Mouse (Mus musculus) right cerebral cortex, postnatal 4 days (tissue): ENCODE measurements around the gene Eps8l3.

ENCODE experiments used
- DNase-seq: peaks from one replicate; pipeline ENCODE4 v3.0.0-alpha.2; 2022

Gene Eps8l3

DNA sequence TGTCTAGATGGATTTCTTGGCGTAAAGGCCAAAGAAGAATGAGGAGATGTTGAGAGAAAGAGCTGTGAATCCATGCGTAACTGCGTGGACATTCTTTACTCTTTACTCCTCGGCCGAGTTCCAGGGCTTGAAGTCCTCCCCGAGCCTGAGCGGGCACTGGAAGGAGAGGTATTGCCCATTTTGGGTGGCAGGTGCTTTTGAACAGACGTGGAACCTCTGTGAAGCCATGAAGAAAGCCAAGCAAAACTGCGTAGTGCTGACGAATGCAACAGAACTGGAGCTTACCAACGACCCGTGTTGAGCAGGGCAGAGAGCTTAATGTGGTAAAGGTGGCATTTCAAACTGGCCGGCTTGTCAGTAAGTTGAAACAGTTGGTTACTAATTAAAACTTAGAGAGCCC, 21.7 kb downstream of the Eps8l3 start:
- no peak for DNase-seq

DNA sequence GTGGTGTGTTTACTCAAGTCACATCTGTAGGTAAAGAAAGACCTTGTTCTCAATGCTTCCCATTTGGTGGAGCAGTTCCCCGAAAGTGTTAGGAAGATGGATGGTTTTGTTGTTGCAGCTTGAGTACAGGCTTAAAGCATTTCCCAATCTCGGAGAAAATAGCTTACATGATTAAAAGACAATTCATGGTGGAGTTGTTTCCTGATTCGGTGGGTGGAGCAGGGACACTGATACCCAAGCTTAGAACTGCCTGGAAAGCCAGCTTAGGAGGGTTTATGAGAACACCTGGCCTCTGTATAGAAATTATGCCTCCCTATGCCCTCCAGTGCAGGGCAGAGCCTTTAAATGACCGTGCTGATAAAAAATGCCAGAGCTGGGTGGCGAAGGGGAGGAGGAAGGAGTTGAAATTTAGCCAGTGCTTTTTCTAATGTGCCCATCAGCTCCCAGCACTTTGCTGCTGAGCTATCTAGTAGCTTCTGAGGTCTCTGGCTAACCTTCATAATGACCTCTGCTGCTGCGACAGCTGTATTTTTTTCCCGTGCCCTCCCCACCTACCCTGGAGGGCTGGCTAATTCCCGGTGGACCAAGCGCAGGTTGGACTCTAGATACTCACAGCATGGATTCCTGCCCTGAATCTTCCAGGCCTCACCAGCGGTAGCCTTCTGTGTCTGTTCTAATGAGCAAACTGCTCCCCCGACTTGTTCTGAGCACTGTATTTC, 24.1 kb downstream of the Eps8l3 start:
- DNase-seq = no peak

DNA sequence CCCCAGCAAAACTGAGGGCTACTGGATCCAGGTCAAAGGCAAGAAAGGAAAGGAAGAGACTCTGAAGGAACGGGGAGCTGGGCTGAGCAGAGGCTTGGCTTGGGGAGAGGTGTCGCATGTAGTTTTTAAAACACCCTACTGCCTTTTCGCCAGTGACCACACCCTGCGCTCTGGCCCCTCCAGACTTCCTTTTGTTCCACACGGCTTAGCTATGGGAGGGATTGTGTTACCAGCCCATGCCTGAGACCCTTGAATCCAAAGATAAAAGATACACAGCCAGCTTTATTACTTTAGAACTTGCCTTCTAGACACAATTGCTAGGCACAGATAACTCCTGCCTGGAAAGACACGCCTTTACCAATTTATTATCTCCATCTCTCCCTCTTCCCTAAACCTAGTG, 28.9 kb downstream of the Eps8l3 start:
- no peak for DNase-seq

DNA sequence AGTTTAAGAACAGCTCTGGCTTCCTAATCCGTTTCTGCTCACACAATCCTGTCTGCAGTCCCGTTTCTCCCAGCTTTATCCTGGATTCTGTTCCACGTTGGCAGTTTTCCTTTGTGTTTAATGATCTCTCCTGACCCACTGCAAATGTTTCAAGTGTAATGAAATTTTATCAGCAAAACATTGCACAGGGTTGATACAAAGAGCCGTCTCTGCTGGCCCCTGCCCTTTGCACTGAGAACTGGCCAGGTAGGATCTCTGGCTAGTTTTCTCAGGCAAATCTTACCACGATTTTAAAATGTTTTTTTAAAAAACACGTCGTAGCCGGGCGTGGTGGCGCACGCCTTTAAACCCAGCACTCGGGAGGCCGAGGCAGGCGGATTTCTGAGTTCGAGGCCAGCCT, 39.6 kb downstream of the Eps8l3 start:
- no peak for DNase-seq

DNA sequence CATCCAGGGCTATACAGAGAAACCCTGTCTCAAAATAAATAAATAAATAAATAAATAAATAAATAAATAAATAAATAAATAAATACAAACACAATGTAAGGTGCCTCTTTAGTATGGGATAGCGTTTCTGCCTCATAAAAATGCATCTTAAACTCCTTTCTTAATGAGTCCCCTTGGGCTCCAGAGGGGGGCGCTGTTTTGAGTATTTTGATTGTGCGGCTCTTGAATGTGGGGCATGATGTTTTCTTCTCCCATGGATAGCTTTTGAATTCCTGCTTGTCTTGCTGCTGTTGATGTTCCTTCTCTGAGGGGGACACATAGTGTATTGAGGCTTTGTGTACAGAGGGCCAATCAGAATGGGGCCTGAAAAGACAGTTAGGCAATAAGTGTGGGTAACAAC, 40.1 kb downstream of the Eps8l3 start:
- no peak for DNase-seq

DNA sequence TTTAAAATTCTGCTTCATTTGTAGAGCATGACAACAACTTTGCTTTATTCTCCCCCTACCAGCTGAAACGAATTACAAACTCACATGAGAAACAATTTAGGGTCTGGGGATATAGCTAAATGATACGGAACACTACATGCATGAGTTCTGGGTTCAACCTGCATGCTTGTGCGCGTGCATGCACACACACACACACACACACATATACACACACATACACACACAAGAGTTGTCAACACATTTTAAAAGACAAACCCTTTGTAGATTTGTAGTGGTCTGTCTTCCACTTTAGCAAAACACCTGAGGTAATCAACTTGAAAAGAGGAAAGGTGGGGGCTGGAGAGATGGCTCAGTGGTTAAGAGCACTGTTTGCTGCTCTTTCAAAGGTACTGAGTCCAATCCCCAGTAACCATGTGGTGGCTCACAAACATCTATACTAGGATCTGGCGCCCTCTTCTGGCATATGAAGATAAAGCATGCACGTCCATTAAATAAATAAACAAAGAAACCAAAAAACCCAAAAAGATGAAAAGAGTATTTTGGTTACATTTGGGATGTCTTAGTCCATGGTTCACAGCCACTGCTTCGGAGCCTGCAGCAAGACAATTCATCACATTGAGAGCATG, 40.9 kb downstream of the Eps8l3 start:
- DNase-seq = peak; percentile 66

DNA sequence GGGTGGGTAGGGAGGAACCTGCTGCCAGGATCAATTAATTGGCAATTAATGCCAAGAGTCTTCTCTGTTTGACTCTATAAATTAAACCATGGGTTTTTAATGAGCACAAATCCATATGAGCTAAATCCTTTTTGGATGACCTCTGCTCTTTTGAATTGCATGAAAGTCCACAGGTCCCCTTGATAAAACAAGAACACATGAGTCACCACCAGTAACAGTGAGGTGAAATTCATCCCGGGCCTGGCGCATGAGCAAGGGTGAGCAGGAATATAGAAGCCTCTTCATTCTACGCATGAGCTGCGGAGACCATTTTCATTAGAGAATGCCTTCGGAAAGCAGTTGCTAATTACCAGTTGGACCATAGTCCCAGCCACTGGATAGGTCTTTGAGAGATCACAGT, 43.3 kb downstream of the Eps8l3 start:
- no peak for DNase-seq

DNA sequence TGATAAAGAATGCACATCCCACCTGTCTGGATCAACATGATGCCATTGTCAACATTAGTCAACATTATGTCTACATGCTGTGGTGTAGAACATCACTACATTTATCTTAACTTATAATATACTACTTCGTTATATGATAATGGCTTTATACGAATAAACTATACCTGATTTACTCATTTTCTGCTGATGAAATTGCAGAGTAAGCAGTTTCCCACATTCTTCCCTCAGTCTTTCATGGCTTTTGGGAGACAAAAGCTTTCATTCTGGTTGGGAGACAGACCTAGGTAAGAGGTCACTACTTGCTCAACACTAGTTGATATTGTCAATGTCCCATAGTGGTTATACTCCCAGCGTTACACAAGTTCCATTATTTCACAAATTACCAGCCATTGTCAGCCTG, 48.3 kb downstream of the Eps8l3 start:
- DNase-seq = no peak

DNA sequence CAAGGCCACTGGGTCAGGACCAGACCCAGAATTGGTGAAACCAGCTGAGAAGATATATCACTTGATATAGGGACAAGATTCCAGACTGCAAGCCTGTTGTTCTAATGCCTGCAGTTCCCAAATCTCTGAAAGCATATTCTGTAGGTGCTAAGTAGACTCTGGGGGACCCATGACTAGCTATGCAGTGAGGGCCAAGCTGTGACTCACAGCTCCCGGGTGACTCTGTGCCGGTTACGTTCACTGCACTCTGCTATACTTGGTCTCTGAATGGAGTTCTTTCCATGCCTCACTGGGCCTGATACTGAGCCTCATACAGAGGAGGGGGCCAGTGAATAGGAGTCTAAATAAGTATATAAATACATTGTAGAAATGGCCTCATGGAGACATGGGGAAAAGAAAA, 50.8 kb downstream of the Eps8l3 start:
- no peak for DNase-seq

DNA sequence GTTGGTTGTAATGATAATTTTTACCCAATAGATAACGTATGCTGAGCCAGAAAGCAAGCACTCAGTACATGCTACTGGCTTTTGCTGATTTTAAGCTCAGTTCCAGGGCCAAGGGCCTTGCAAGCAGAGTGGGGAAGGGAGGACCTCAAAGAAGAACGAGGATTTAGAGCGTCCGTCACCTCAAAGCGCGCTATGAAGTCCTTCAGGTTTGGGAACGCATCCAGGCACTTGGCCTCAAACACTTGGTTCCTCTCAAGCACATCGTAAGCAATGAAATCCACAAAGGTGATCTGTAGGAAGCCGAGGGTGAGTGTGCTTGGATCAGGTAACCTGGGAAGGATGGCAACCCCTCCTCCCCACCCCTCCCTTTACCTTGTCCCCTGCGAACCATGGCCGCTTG, 51.7 kb downstream of the Eps8l3 start:
- DNase-seq = no peak

DNA sequence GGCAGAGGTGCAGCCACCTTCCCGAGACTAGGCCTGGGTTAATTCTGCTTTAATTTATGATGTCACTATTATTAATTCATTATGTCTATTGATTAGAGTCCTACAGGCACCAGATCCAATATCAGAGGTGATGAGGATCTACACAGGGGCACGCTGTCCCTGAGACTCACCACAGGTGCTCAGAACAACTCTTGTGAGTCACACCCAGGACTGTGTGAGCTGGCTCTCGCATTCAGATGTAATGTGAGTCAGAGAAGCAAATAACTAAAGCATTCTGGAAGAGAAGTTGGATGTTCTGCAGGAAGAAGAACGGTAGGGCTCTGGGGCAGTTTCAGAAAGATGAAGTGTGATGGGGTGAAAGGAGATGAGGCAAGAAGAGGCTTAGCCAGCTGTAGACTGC, 52.2 kb downstream of the Eps8l3 start:
- DNase-seq = no peak

DNA sequence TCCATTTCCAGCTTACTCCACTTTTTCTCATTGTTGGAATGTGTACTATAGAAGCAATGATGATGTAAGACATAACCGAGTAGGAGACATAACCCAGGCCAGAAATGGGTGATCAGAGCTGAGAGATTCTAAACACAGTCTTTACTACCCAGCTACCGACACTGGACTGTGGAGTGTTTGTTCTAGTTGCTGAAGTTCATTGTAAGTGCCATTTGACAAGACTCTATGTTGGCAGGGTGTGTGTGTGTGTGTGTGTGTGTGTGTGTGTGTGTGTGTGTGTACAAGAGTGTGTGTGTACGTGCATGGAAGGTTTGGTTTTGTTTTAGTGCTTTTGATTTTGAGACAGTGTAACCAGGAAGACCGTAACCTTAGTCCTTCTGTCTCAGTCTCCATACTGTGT, 52.7 kb downstream of the Eps8l3 start:
- no peak for DNase-seq

DNA sequence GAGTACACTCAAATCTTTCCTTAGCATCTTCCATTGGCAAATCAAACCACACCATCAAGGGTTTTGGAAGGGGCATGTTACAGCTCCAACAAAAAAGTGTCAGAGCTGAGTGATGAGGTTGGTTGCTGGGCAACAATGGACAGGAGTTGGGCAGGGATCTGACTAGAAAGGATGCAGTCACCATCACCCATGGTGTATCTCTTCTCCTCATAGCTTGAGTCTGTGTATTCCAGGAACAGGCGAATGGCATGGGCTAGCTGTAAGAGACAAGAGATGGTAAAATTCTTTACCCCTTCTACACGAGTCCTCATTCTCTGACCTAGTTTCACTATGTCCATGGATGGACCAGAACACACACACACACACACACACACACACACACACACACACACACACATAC, 54.1 kb downstream of the Eps8l3 start:
- no peak for DNase-seq

DNA sequence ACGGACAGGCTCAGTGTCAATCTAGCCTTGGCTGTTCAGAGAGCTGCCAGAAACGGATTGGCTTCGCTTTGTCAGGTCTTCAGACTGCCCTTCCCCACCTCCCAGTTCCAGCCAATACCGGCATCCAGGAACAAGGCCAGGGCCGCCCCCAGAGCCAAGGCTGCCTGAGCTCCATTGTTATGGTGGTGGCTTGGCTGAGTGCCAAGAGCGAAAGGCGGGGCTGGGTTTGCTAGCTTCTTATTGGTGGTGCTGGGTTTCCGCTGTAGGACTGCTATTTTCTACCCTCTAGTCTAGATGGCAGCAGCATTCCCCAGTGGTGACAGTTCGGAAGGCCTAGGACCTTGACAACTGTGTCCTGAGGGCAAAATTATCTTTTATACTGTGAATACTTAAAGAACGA, 54.6 kb downstream of the Eps8l3 start, which contains the start of gene Gstm7:
Gene Gstm7, minus strand, starts transcription at position 148 of the 400 bp plus-strand sequence.
- peak; percentile 96 for DNase-seq

DNA sequence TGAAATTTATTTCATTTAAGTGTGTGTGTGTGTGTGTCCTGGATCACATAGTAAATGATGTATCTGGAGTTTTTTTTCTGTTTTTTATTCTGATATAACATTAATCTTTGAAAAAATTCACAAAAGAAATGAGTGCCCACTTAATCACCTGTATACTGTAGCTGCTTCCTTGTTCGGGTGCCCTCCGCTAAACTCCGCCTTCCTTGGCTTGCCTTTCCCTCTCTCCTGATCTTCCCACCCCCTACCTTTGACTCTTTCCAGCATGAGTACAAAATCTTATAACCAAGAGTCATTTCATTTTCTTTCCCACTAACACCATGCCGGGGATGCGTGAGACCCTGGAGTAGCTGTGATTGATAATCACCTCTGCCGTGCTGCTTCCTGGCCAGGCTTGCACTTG, 55.1 kb downstream of the Eps8l3 start:
- no peak for DNase-seq

DNA sequence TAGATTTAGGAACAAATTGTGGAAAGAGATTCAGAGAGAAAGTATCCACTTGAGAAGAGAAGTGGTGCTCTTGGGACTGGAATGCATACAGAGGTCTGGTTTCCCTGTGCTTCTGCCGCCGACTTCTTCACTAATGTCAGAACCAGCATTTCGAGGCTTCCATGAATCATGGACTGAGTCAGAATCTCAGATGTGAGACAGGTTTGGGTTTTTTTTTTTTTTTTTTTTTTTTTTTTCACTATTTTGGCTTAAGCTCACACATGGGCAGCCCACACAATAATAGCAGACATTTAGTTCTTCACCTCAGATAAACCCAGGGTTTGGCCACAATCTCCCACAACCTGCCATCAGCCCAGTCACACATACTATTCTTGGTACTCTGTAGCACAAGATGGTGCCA, 58.2 kb downstream of the Eps8l3 start:
- DNase-seq = no peak

DNA sequence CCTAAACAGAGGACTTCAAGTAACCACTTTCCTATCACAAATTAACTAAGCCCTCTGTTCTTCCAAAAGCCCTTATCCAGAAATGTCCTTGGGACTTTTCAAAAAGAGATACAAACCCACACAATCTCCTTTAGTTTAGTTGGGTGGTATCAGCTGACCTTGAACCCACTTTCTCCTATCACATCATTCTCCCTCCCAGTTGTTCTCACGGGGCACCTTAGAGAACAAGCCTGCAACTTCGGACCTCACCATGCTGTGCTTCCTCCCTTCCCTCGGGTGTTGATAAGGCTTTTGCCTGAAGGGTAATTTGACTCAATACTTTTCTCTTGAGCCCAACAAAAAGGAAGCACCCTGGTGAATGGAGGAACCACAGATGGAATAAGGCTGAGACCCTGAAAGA, 58.9 kb downstream of the Eps8l3 start:
- no peak for DNase-seq

DNA sequence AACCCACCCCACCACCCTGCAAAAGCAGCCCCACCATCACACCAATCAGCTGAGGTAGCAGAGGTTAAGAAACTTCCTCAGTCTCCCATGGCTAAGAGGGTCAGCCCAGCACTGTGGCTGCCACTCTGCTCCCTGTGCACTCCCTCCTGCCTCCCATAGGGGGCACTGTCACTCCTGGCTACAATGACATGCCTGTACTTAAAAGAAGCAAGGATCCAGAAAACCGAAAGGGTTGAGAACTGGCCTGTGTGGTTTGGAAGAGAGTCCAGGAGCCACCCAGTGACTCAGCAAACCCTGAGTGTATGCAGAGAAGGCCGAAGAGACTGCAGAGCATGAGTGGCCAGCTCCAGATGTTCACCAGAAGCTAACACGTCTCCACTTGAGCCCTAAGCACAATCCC, 62.4 kb downstream of the Eps8l3 start:
- peak; percentile 34 for DNase-seq

DNA sequence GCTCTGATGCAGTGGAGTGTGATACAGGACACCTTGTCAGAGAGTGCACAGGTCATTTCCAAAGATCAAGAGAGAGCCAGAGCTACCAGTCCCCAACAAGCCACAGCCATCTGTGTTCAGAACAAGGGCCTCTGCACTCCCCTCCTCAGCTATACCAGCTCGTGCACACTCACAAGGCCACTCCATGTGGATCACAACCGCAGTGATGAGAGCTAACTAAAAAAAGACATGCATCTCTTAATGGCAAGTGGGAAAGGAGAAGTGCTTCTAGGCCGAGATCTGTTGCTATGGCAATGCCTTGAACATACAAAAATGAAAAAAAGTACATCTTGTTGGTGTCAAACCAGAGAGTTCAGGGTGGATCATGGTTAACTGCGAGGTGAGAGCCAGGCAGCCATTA, 62.8 kb downstream of the Eps8l3 start:
- no peak for DNase-seq

DNA sequence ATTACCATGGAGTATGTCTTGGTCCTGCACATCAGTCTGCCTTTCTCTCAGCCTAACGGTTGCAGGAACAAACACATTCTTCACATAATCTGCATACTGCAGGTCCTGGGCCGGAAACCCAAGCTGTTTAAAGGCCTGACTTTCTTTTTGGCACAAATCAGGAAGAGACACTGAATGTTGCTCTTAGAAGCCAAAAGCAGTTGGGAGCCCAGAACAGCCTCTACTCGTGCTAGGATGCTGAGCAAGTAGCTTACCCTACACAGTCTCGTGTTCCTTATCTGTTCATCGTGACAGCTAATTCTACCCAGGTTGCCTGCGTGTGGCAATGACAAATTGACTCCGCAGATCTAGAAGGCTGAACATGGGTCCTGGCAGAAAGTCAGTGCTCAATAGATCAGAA, 63.5 kb downstream of the Eps8l3 start:
- no peak for DNase-seq

DNA sequence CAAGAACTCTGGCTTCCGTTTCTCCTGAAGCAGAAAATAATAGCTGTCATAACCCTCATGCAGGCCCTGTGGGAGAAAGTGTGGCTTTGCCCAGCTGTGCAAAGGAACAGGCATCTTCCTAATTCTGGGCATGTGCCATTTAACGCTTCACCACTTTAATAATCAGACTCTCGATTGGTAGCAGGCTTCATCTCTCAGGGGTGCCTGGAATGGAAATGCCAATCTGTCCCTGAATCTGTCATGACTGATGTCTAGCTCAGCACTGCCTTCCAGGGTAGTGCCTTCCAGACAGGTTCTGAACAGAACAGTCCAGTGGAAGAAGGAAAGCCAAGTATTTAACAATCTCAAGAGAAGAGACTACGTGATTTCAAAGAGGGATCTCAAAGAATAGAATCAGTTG, 64.2 kb downstream of the Eps8l3 start:
- no peak for DNase-seq
